Mouse (Mus musculus) embryonic fibroblast, embryonic 13.5 days (primary cell): ENCODE results near the gene Faap24.

Experiments used
- CTCF ChIP-seq: IDR thresholded peaks from 2 replicates; pipeline ENCODE4 v1.5.1; 2011; ENCODE audit warnings: mild to moderate bottlenecking, control low read depth, low read length, moderate library complexity, borderline replicate concordance; ENCODE audit not compliant: insufficient read depth
- POLR2A ChIP-seq: IDR thresholded peaks from 2 replicates; pipeline ENCODE4 v1.6.1; 2011; ENCODE audit warnings: low read depth, mild to moderate bottlenecking, control low read depth, low read length, moderate library complexity

GRCm38 (mm10) chr7:35416654-35416948, 20.0 kb upstream of the Faap24 start:
- TF ChIP-seq CTCF (no peak), POLR2A (no peak)
